Mouse (Mus musculus) neural tube, embryonic 10.5 days (tissue): ENCODE measurements around the gene Qdpr.

ENCODE experiments used
- DNase-seq: peaks from one replicate; pipeline ENCODE4 v3.0.0-alpha.2; 2017; ENCODE audit warnings: low spot score; ENCODE audit errors: extremely low spot score

Gene Qdpr

DNA sequence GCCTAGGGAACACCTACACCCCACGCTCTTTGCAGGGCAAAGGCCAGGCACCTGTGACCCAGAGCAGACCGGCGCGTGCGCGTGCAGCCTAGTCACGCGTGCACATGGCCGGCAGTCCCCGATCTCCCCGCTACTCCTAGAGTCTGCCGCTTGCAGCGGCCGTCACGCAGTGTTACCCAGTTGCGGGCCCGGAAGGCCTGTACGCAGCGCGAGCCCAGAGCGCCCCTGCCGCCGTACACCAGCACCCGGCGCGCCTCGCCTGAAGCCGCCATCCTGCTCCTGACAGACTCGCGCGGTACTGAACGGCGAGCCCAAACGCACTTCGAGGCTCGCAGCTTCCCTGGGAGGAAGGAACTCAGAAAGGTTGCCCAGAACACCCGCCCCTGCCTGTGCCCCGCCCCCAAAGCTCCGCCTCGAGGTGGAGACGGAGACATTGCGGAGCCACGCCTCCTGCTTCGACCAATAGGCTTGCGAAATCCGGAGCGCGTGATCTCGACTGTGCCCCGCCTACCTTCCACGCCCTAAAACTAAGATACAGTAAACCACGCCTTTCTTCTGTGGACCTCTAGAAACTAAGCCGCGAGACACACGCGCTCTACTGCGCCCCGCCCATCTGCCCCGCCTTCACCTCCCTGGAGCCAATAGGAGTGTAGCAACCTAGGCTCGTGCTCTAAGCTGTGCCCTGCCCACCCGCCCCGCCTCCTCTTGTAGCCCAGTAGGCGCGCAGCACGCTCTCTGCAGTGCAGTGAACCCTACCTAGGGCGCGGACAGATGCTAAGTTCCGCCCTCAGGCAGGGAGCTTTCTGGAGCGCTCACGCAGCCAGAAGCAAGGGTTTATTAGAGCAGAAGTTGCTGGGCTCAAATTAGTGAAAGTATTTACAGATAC lies at the start of gene Qdpr:
Gene Qdpr, minus strand, starts transcription at position 406 of the 886 bp plus-strand sequence.
- DNase-seq, result peak; percentile 98

- no peak for DNase-seq
Measured at GRCm38 (mm10) chr5:45497564-45497963, 47.5 kb upstream of the Qdpr start.

DNA sequence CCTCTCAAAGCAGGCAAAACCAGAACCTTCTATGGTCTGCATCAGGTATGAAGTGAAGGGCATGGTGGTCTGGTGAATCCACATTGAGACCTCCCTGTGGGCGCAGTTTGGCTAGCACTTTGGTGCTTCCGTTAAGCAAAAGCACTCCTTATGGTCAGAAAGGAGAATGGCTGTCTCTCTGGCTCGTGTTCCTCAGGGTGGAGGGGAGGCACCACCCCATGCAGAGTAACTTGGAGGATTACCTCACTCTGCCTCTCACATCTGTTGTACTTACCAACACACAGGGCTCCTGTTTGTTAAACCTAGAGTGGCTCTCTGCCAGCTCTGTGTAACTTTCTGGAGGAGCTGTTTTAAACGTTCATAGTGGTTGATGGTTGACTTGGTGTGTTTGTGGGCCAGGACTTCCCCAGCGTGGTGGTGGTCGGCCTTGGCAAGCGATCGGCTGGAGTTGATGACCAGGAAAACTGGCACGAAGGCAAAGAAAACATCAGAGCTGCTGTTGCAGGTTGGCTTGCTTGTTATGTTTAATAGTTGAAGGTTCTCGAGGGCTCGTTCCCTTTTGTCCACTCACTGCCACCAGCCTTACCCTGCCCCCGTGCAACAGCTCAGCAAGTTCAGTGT lies 47.0 kb upstream of the Qdpr start:
- DNase-seq, result no peak

GRCm38 (mm10) chr5:45496479-45496878 lies 46.4 kb upstream of the Qdpr start:
- DNase-seq, result no peak

DNA sequence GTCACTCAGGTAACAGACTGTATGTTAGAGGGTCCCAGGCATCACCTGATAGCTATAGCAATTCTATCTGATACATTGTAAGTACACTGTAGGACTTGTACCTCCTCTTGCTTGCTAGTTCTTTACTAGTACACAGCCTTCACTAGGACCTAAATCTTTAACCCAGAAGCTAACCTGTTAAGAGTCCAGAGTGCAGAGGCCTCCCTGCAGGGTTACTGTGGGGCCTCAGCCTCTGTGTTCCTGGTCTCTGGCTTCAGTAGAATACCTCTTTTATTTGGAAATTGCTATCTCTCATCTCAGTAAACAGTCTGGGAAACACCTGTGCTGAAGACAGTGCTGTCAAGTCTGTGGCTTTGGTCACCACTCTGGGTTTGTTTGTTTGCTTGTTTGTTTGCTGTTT lies 46.0 kb upstream of the Qdpr start:
- DNase-seq, result no peak

DNA sequence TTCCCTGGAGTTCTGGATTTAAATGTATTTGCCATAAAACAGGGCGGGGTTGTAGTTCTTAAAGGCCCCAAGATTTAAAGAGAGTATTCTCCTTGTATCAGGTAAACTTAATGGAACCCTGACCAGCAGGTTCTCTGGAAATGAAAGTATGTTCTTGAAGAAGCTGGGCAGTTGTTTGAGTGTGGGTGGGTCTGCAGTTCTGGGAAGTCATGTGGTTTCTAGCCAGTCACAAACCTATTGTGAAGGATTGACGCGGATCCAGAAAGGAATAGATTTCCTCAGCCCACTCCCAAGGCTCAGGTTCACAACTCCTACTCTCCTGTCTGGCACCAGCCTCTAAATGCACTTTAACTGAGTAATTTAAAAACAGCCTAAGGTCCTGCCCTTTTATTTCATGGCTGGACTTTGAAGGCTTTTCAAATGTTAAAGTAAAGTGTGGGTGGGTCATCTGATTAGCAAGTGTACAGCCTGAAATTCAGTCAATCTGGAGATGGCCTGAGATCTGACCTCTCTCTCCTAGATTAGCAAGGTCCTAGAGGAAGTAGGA lies 45.5 kb upstream of the Qdpr start:
- DNase-seq, result no peak

DNA sequence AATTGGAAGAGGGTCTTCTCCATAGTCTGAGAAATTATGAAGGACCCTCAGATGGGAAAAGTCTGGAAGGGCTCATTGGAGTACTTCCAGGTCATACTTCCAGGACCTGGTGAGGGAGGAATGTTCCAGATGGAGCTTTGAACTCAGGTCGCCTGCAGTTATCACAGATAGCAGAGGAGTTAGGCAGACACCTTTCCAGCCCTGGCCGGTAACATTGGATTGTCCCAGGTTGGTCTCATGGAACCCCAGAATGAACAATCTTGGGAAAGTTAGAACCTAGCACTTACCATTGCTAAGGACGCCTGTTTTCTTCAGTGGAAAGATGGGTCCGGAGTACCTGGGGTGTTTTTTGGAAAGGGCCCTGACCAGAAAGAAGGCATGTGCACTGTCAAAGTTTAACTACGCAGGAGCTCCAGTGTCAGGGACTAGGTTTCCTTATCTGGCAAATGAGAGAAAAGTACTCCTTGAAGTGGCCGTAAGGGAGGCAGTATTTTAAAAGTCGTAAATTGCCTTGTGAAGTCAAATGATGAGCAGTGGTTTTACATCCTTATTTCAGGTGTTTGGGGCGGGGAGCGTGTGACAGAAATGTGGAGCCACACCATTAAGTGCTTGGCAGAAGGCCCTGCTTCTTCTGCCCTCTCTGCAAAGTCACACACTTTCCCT lies 44.2 kb upstream of the Qdpr start:
- DNase-seq, result no peak

GRCm38 (mm10) chr5:45493191-45494092 lies 43.4 kb upstream of the Qdpr start, which contains the start of gene Lap3:
Gene Lap3, plus strand, starts transcription at chr5:45493374.
- peak; percentile 98 for DNase-seq

- no peak for DNase-seq
Measured at GRCm38 (mm10) chr5:45491776-45492175, 41.7 kb upstream of the Qdpr start.

DNA sequence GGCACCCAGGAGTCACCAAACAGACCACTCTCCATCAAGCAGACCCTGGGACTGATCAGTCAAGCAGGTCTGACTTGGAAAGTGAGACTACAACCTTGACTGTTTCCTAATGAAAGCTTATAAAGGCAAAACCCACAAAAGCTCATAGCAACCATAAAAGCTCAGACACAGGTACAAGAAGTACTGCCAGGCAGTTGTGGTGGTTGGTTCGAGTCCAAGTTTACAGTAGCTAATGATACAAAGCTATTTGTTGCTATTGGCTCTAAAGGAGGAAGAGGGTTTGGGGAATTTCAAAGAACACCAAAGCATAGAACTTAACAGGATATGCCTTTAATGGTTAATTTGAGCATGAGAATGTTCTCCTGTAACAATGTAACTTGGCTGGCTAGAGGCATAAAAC lies 33.6 kb upstream of the Qdpr start:
- no peak for DNase-seq

- DNase-seq, result no peak
Measured at GRCm38 (mm10) chr5:45482607-45483006, 32.6 kb upstream of the Qdpr start.

DNA sequence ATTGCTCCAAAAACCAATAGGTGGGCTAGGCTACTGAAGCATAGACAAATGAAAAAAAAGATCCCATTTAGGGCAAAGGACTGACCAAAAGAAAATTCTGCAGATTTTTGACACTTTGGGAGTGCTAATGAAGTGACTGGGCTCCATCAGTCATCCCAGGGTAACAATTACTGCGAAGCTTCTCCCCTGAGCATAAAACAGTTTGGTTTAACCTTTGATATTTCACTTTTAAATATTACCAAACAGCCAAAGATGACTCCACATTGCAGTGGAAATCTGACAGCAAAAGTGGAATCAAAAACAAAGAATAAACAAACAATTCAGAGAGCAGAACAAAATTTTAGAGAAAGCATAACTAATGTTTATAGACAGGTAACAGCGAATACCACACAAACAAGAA lies 31.1 kb upstream of the Qdpr start:
- DNase-seq, result no peak

DNA sequence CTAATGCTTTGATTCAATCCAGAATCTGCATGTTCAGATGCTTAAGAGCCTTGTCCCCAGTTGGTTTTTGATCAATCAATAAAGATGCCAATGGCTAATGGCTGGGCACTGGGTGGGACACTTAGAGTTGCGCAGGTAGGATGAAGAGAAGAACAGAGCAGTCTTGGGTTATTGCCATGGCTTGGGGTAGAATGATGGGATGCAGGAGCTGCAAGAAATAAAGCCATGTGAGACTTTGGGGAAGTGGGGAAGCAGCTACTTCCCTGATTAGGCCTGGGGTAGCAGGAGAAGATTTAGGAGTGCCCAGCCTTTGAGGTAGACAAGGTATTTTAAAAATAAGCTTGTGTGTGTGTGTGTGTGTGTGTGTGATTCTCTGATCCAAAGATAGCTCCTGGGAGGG lies 30.0 kb upstream of the Qdpr start:
- no peak for DNase-seq

DNA sequence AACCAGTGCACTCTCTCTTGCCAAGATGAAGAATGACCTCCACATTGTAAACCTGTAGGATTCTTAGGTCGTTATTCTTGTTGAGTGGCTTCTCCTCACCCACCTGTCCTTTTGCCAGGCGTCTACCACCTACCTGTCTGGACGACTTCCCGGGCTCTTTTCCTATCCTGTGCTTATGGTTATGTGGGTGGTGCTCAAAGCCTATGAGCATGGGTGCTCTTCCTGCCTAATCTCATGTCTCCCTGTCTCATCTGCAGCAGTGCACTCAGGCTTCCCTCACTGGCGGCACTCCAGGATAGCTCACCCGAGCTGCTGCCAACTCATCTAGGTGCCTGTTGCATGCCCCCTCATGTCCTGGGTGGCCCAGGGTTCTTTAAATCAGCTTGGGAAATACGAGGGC lies 27.6 kb upstream of the Qdpr start:
- DNase-seq, result no peak

DNA sequence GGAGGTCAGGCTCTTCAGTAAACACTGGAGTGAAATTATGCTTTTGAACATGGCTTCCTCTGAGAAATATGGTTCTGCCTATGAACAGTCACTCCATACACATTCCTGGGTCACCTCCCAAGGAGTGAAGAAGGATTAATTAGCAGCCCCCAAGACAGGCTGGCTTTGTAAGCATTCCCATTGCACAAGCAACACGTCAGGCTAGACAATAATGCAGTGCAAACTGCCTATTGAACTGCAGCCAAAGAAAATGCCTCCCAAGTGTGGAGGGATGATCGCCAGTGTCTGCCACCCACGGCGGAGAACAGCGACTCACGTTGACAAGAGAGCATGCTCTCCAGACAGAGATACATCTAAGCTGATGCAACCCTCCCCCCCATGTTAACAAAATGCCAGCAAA lies 26.3 kb upstream of the Qdpr start:
- no peak for DNase-seq

- no peak for DNase-seq
Measured at GRCm38 (mm10) chr5:45475771-45476170, 25.7 kb upstream of the Qdpr start.

- no peak for DNase-seq
Measured at GRCm38 (mm10) chr5:45474758-45475157, 24.7 kb upstream of the Qdpr start.

- no peak for DNase-seq
Measured at GRCm38 (mm10) chr5:45474215-45474614, 24.2 kb upstream of the Qdpr start.

DNA sequence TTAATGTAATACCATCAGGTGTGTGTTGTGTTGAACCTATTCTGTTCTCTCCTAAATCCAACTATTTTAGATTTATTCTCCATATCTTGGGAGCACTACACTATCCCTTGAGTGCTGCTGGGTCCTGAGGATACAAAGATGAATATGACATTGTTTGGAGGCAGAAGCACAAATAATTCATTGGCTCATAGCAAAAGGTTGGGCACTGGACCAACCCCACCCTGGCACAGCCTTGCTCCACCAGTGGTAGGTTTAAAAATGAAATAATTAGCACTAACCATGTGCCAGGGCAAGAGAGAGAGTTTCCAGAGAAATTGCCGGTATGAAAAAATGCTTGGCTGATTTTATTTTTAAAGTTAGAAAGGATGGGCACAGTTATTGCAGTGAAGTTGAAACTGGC lies 23.5 kb upstream of the Qdpr start:
- no peak for DNase-seq

DNA sequence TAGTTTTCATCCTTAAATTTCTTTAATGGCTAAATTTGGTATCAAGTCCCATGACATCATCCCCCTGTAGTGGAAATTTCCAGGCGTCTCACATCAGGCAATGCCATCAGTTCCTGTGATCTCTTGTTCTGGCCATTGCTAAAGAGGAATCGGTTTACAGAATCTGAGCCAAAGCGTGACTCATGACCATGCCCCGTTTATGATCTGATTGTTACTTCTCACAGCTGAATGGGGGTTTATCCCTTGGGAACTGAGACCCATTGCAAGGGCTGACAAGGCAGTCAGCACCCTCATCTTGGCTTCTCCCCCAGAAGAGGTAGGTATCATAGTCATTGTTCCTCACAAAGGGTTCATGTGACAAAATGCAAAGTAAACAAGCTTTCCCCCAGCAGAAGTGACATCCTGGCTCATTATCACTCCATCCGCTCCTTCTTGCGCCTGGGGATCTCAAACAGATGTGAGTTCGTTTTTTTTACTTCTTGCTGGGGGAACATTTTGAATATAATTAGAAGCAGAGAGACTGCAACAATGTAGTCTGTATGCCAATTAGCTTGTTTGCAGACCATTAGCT lies 22.9 kb upstream of the Qdpr start:
- DNase-seq, result no peak

GRCm38 (mm10) chr5:45454456-45454855 lies 4.4 kb upstream of the Qdpr start:
- no peak for DNase-seq
